Mouse (Mus musculus) splenic B cell, adult 2 months (primary cell): Measurements from ENCODE around the gene Ssx9.
"Not testable (repeated sequence)": the region's sequence is repeated elsewhere in the genome, so short reads cannot be mapped to it uniquely, and the experiment has no call there.

Experiments
- DNase-seq: peaks from one replicate; pipeline ENCODE4 v3.0.0-alpha.2; 2011; ENCODE audit warnings: low read depth, low spot score
- H3K27me3 ChIP-seq: 2 replicates; pipeline ENCODE4 v1.6.1; 2012; ENCODE audit warnings: mild to moderate bottlenecking, low read length, moderate library complexity, mixed read lengths; ENCODE audit not compliant: control insufficient read depth, poor library complexity, insufficient read depth, severe bottlenecking
- H3K36me3 ChIP-seq: 2 replicates; pipeline ENCODE4 v1.6.1; 2012; ENCODE audit warnings: mild to moderate bottlenecking, low read length, moderate library complexity, mixed read lengths; ENCODE audit not compliant: control insufficient read depth, poor library complexity, insufficient read depth, severe bottlenecking

Gene Ssx9

GRCm38 (mm10) chrX:8748132-8748531, at the start of gene Ssx9:
Gene Ssx9 (plus strand): TSS chrX:8748432.
- H3K27me3 ChIP-seq, H3K36me3 ChIP-seq, DNase-seq: not testable (repeated sequence)

- no peaks in the 10 kb centered on the region for H3K36me3 ChIP-seq
- no peak for DNase-seq
- no peaks in the 10 kb centered on the region for H3K27me3 ChIP-seq
These were observed 15.3 kb upstream of the Ssx9 start for GRCm38 (mm10) chrX:8732907-8733306.

GRCm38 (mm10) chrX:8803391-8803790, 55.2 kb downstream of the Ssx9 start, which contains the start of gene Ssxb5:
Gene Ssxb5 (plus strand): TSS chrX:8803691.
- not testable (repeated sequence) for DNase-seq, H3K36me3 ChIP-seq, H3K27me3 ChIP-seq
